Mouse (Mus musculus): ENCODE results near the gene Gm17606.

The Gm17606 gene

DNA sequence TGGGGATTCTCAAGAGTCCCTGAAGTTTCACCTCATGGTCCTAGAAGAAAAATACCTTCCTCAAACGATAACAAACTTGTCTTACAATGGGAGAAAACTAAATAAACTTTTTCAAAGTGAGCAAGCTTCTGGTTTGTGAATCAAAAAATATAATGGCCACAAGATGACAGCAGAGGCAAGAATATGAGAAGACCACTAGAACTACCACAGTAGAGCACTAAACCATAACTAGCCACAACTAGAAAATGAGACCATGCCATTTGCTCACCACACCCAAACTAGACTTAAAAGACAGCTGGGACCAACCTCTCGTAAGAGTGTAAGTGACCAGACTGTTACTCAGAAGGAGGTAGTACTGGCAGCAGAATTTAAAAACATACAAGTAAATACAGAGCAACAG lies 19.3 kb downstream of the Gm17606 start:
- in situ Hi-C loops (cut with MboI): loop anchor here (25.0 kb wide), 1 partner anchor 598 kb away; no protein-coding TSS in a partner anchor

DNA sequence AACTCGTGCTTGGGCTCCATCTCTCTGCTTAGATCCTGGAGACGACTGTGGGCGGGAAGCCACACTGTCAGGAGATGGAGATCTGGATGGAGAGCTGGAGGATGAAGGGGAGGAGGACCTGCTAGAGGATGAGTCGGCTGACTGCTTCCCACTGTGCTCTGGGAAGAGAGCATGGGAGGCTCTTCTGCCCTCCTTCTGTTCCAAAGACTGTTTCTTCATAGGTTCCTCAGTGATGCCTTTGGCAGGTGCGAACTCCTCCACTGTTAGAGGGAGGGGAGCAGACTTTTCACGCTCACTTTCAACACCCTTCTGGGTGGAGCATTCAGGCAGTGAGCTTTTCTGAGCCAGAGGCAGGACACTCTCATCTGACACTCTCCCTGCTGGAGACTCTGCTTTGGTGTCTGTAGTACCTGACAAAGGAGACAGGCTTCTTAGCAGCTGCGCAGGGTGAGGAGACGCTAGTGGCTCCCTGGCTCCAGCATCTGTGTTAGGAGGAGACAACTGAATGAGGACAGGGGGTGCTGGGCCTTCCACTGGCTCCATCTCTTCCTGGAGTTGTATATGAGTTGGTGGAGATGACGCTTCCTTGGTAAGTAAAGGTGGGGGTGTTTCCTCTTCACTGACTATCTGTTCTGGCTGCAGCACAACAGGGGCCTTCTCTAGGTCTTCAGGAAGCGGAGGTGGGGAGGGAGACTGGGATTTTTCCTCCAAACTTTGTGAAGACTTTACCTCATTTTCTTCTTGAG lies 23.9 kb downstream of the Gm17606 start:
- in situ Hi-C loops (cut with MboI): loop anchor here (25.0 kb wide), 1 partner anchor 602 kb away; no protein-coding TSS in a partner anchor

DNA sequence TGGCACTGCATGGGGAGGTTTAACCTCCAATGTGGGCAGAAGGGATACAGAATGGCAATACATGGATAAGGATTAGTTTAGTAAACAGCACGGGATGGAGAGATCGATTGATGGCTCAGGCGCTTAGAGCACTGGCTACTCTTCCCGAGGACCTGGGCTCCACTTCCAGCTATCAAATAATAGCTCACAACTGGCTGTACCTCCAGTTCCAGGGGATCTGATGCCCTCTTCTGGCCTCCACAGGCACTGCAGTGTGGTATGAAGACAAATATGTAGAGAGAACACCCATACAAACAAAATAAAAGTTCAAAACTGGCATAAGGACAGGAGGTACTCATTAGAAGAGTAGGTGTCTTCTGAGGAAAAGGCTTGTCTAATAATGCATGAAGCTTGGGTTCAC lies 28.6 kb downstream of the Gm17606 start:
- in situ Hi-C loops (cut with MboI): loop anchor here (25.0 kb wide), 1 partner anchor 607 kb away; no protein-coding TSS in a partner anchor

DNA sequence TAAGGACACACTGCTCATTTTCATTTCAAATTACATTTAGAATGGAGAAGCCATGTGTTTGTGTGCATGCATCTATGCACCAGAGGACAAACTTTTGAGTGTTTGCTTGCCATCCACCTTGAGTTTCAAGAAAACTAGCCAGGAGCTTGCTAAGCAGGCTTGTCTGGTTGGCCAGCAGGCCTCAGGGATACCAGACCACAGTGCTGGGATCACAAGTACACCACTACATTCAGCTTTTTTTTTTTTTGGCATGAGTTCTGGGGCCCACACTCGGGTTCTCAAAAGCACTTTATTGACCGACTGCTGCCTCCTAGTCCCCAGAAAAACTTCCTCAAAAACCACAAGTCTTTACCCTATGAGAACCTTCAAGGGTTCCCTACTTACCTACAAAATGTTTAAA lies 33.6 kb downstream of the Gm17606 start:
- in situ Hi-C loops (cut with MboI): loop anchor here (25.0 kb wide), 1 partner anchor 612 kb away; no protein-coding TSS in a partner anchor

DNA sequence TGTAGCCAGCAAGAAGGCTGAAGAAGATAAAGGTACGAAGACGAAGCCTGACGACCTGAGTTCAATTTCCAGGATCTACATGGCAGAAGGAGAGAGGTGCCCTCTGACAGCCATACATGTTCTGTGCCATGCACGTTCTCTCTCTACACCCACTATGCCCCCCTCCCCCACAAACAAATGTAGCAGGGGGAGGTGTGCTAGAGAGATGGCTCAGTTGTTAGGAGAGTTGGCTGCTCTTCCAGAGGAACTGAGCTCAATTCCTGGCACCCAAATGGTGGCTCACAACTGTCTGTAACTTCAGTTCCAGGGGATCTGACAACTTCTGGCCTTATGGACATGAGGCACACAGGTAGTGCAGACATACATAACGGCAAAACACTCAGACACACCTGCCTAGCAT lies 35.5 kb downstream of the Gm17606 start:
- in situ Hi-C loops (cut with MboI): no loop called here

DNA sequence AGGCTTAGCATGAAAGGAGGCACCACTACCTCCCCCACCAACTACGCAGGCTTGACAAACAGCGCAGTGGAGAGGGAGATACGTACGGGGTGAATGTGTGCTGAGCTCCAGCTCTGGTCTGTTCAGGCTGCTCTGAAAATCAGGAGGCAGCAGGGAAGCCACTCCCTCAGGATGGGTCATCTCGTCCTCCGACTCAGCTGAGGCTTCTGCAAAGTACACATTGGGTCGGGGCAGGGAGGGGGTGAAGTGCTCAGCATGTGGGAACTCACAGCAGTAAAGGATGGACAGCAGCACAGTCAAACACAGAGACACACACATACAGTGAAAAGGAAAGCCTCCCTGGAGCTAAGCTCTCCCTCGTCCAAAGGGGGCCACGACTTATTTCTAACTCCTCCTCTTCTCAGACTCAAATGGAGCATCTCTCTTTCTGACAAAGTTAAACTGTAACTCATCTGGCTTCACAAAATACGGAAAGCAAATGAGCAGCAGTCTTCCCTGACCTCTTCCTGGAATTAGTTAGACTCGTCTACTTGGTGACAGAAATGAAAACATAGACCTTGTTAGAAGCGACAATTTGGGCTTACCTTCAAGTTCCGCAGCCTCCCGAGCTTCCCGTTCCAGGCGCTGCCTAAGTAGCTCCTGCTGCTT lies 38.0 kb downstream of the Gm17606 start:
- in situ Hi-C loops (cut with MboI): no loop called here

DNA sequence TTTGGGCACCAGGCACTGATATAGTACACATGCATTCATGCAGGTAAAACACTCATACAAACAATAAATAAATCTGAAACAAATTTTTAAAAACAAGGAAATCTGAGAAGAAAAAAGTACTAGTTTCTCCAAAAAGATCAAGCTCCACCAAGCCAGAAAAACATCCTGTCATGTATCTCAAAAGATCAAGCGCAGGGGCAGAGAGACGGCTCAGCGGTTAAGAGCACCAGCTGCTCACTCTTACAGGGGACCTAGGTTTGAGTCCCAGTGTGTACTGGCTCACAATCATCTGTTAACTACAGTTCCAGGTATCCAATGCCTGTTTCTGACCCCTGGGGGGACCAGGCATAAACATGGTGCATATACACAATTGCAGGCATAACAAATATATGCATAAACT lies 41.6 kb downstream of the Gm17606 start:
- in situ Hi-C loops (cut with MboI): no loop called here

DNA sequence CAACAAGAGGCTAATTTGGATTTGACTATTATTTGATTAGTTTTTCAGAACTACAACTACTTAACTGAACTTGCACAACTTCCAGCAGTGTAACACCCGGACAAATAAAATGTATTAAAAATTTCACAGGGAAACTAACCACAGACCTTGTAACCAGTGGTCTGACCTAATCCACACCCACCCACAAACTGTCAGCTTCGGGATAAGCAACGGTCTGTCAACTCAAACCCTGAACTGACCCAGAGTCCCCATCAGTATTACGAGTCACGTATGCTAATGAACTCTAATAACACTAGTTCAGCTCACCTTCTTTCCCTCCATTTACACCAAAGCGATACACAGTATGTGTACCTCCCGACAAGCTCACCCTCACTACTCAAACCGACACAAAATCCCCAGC lies 44.7 kb downstream of the Gm17606 start:
- in situ Hi-C loops (cut with MboI): no loop called here

DNA sequence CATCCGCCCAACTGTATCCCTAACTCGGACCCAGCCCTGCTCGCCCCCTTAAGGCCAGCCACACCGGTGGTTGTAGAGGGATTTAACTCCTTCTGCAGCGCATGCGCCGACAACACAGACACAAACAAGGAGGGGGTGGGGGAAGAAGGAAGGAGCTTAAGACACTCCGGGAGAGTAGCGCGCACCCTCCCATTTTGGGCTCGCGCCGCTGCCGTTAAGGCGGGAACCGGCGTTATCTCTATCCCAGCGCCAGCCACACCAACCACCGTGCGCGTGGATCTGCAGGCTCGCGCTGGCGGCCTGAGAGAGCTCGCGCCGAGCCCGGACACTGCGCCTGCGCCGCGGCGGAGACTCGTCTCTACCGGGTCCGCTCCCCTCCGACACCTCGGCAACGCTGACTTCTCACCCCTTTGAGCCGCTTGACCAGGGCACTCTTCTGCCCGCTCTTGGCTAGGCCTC lies 45.3 kb downstream of the Gm17606 start, which contains the start of gene 1700123O20Rik:
Gene 1700123O20Rik, plus strand, starts transcription at position 154 of the 459 bp plus-strand sequence.
- in situ Hi-C loops (cut with MboI): no loop called here

DNA sequence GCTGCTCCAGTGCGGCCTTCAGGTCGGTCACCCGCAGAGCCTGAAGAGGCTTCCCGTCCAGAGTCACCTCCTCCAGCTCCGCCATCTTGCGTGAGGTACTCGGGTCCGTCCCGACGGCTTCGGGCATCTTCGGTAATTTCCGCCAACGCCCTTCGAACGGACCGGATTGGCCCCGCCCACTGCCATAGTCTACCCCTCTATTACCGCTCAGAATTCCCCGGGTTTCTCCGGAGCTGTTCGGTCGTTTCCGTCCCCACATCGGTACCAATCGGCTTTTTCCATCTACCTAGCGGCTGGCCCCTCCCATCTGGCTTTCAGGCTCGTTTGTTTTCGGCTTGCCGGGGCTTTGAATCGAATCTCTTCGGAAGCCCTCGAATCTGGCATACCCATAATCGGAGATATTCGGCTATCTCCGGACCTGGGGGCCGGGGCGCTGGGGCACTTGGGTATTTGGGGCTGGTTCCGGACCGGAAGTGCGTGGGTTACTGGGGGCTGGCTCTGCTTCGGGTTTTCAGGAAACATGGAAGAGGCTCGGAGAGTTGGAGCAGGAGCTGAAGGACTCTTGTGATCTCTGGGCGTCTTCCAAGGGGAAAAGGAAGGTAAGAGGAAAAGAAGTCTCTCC lies 45.9 kb downstream of the Gm17606 start, which contains the start of gene Acin1:
Gene Acin1, minus strand, starts transcription at position 410 of the 622 bp plus-strand sequence.
- in situ Hi-C loops (cut with MboI): no loop called here

DNA sequence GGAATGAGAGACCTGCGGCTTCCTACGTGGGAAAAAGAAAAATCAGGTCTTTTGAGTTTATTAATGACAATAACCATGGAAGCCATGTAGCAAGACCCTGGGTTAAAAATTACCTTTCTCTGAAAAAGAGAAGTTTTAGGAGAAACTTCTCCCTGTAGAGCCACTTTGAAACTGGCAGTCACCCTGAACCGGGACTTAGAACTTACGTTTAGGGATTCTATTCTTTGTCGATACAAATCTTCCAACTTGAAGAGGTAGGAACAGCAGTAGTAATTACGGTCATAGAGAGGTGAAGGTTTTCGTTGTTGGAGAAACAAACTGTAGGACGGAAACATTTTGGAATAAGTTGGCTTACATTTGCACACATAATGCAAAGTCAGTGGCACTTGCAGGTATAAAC lies 46.5 kb downstream of the Gm17606 start:
- in situ Hi-C loops (cut with MboI): no loop called here

DNA sequence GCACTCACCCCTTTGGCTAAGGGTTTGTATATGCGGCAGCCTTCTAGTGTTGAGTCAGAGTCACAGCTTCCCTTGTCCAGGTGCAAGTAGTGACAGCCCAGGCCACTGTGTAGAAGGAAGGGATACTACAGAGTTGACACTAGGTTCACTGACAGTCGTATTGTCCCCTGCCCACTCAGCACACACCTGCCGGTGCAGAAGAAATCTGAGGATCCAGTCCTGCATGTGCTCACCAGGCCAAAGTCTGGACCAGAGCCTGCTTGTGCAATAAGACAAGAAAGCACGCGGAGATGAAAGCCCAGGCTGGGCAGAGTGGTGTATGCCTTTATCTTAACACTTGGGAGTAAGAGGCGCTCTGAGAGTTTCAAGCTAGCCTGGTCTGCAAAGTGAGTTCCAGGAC lies 54.3 kb downstream of the Gm17606 start:
- in situ Hi-C loops (cut with MboI): no loop called here

DNA sequence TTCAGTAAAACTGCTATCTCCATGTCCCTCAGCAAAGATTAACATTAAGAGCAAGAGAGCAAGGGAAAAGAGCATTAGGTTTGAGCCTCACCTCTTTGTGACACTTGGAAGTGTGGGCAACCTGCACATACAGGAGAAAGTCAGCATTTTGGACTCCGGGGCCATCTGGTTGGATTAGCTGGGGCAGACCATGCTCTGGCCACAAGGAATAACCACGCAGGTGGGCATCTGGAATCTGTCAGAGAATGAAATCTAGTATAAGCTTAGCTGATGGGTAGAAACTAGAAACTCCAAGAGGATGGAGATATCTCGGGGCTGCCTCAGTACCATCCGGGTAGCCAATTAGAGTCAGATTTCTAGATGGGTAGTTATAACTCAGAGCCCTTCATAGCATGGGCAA lies 56.0 kb downstream of the Gm17606 start:
- in situ Hi-C loops (cut with MboI): no loop called here
